In the genomic region with DNA sequence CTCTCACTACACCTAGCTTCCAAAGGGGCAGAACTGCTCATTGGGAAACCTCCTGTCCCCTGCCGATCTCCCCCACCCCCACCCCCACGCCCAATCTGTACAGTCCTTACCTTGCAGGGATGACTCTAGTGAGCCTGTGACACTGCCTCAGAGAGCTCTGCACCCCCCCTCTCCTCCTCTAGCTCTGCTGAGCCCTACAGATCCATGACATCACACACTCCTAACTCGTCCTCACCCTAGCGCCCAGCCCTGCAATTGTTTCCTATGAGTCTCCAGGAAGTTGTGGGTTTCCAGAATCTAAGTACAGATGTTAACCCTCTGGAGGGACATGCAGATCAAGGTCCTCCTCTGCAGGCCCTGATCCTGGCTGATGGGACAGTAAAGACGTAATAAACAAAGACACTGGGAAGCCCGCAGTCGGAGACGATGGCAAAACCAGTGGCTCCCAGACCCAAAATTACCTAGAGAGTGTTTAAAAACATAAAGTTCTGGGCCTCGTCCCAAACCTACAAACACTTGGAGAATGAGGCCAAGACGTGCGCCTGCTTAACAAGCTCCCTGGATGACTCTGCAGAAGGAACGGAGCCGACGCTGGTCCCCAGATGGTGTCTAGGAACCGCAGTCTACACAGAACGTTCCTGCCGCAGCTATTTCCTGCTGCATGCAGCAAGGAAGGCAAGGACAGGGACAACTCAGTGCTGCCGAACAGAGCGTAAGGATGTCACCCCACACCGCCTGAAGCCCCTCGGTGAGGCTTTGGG, we compare ENCODE assay signal across 8 mouse cellular contexts.
A peak's percentile ranks its signal among the peaks of the same experiment; 100 is the strongest.
DNase-seq lines count a peak whose midpoint lies in the region; ATAC-seq lines count a peak whose summit lies in the region.

No protein-coding gene starts in this region.

- no peaks in the 10 kb centered on the region for H3K4me1 ChIP-seq in kidney, embryonic 14.5 days (ENCODE audit: control insufficient read depth, insufficient read depth, low read length)
- peaks cover 4% of the 10 kb centered on the region for H3K4me1 ChIP-seq in brown adipose tissue, adult 24 weeks (ENCODE audit: control insufficient read depth, insufficient read depth, insufficient read length, low read length)

- no peak overlapping the region for H3K4me3 ChIP-seq in kidney, embryonic 14.5 days (ENCODE audit: low read length)
- peak overlapping the region; percentile 22 for H3K4me3 ChIP-seq in brown adipose tissue, adult 24 weeks (ENCODE audit: insufficient read depth, low read depth, low read length)

- H3K36me3 ChIP-seq in kidney, embryonic 14.5 days (ENCODE audit: control insufficient read depth, insufficient read depth, low read length), result no peaks in the 10 kb centered on the region

- intact Hi-C loops in left cerebral cortex, postnatal 10 days (cut with DNase I), result no loop called here

- no peak overlapping the region for H3K27ac ChIP-seq in kidney, embryonic 14.5 days (ENCODE audit: low read depth, low read length)
- peak overlapping the region; percentile 10; the same call in 1 of the 2 replicates for H3K27ac ChIP-seq in brown adipose tissue, adult 24 weeks (replicated peaks; ENCODE audit: low read depth, low read length)

- no peaks in the 10 kb centered on the region for H3K27me3 ChIP-seq in kidney, embryonic 14.5 days (ENCODE audit: control insufficient read depth, insufficient read depth, low read length)

- H3K9ac ChIP-seq in kidney, embryonic 14.5 days (ENCODE audit: low read depth, low read length), result no peak overlapping the region

- H3K4me2 ChIP-seq in kidney, embryonic 14.5 days (replicated peaks; ENCODE audit: low read depth, low read length), result no peak overlapping the region

- ATAC-seq in kidney, embryonic 14.5 days (ENCODE audit: low FRiP score, low TSS enrichment), result 0 out of 2 replicates have a peak, but pooled peaks have one; percentile 32

- DNase-seq in kidney, adult 9 months, result no peak
- peak; percentile 75 to 86 for DNase-seq in frontal cortex, postnatal 36 days (ENCODE audit: low spot score in 2 of 2)
- peak; percentile 61 to 70 for DNase-seq in left cerebral cortex, postnatal 10 days (ENCODE audit: extremely low spot score in 1 of 2, low spot score in 2 of 2)
- peak; percentile 61 for DNase-seq in right cerebral cortex, postnatal 14 days
- DNase-seq in urinary bladder, postnatal 25 days (ENCODE audit: low spot score), result no peak
- DNase-seq in spleen, adult 12 weeks (ENCODE audit: low spot score), result no peak

- 74% methylated on average over 21 of the region's 21 CpGs for WGBS in kidney, embryonic 14.5 days

- H3K9me3 ChIP-seq in kidney, embryonic 14.5 days (ENCODE audit: control insufficient read depth, low read length), result no peaks in the 10 kb centered on the region

Comparison
In these comparisons a context has a peak if more than half of its experiments do, and no peak if none do; other contexts are left out.
1. DNase-seq: peak in frontal cortex, postnatal 36 days (2 of 2), left cerebral cortex, postnatal 10 days (2 of 2) and right cerebral cortex, postnatal 14 days (single experiment); none in kidney, adult 9 months (single experiment), urinary bladder, postnatal 25 days (single experiment) and spleen, adult 12 weeks (single experiment).